Mouse (Mus musculus) sigmoid colon, adult 10 weeks (tissue): ENCODE results near the gene Syt6. TPM values are rescaled to one million over a fixed set of nuclear protein-coding genes. Genes with fewer than 3 reads are reported as not detected.

Experiments used
- polyA plus RNA-seq: library from polyadenylated mRNA; stranded (reverse); fragments of 350-450 nt; fragmentation: Illumina TruSeq; extraction: RNeasy Lipid Tissue Mini Kit (QIAGEN cat#74804); gene quantifications from one replicate; pipeline ENCODE4 v1.2.3, GENCODE M21; 2014; ENCODE audit warnings: low read depth, low replicate concordance

Syt6 gene
- 4.6 TPM for polyA plus RNA-seq

DNA sequence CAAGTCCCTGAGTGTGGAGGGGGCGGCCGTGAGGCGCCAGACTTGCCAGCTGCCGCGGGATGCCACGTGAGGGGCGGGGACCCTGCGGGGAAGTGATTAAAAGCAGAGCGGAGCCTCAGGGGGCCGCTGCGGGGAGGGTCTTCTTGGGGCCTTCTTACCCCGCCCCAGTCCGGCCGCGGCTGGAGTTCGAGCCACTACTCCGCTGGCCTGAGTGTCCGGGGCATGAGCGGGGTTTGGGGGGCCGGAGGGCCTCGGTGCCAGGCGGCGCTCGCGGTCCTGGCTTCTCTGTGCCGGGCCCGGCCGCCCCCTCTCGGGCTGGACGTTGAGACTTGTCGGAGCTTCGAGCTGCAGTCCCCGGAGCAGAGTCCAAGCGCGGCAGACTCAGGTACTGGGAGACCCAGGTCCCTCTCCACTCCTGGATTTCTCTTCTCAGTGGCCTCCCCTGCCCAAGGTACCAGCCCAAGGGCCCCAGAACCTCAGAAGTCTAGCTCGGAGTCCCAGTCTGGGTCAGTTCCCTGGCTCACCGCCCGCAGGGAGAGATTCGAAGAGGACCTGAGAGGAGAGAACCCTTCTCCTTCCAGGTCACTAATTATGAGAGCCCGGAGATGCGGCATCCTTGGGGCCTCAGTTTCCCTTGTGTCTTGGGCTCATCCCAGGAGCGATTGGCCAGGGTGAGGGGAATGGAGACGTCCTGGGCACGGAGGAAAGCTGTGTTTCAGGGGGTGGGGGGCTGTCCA lies at the start of gene Syt6:
TSS of gene Syt6 (plus strand) at position 76 of the 737 bp plus-strand sequence.

GRCm38 (mm10) chr3:103645968-103646367 lies 70.9 kb downstream of the Syt6 start, which contains the start of gene Atg4a-ps:
Atg4a-ps (minus strand) TSS chr3:103646068.

Other genes starting within 250 kb of the Syt6 start
- not detected for gene Atg4a-ps, start 70.8 kb downstream of the Syt6 start, polyA plus RNA-seq
- 7.2 TPM for gene Olfml3, start 162.8 kb downstream of the Syt6 start, polyA plus RNA-seq
- not detected for gene Gm10964, start 164.1 kb downstream of the Syt6 start, polyA plus RNA-seq
- gene Hipk1, start 216.3 kb downstream of the Syt6 start, polyA plus RNA-seq, result 120 TPM
- 9.7 TPM for gene Dclre1b, start 234.2 kb downstream of the Syt6 start, polyA plus RNA-seq
- gene Ap4b1, start 234.3 kb downstream of the Syt6 start, polyA plus RNA-seq, result 17.0 TPM
- gene Gm43064, start 234.3 kb downstream of the Syt6 start, polyA plus RNA-seq, result not detected